Mouse (Mus musculus) bone marrow, adult 2 months (tissue): ENCODE results near the gene Gm4981. TPM values are rescaled to one million over a fixed set of nuclear protein-coding genes. Genes with fewer than 3 reads are reported as not detected.

Source experiments
- H3K27ac ChIP-seq: fragments of 200-500 bp; 2 replicates; pipeline ENCODE4 v1.5.1; 2012; ENCODE audit warnings: low read depth, mild to moderate bottlenecking, control low read depth, inconsistent platforms, low read length; ENCODE audit not compliant: control insufficient read depth, poor library complexity, insufficient read depth
- H3K4me1 ChIP-seq: fragments of 200-500 bp; 2 replicates; pipeline ENCODE4 v1.6.1; 2011; ENCODE audit warnings: low read length; ENCODE audit not compliant: control insufficient read depth, insufficient read depth
- H3K4me3 ChIP-seq: fragments of 200-500 bp; replicated peaks from 2 replicates; pipeline ENCODE3; 2011; ENCODE audit warnings: mild to moderate bottlenecking, low read depth, low read length, control low read depth; ENCODE audit not compliant: control insufficient read depth
- CTCF ChIP-seq: fragments of 200-500 bp; IDR thresholded peaks from 2 replicates; pipeline ENCODE4 v1.5.1; 2011; ENCODE audit warnings: low read length, control low read depth; ENCODE audit not compliant: control insufficient read depth, insufficient read depth
- POLR2A ChIP-seq: fragments of 200-500 bp; IDR thresholded peaks from 2 replicates; pipeline ENCODE4 v1.6.1; 2011; ENCODE audit warnings: low read depth, mild to moderate bottlenecking, control low read depth, low read length, borderline replicate concordance; ENCODE audit not compliant: control insufficient read depth
- WGBS: fragments of 180-500 bp; shearing (Covaris S2); methylation state at CpG from one replicate; pipeline ENCODE4 v1.1.7; 2018; 5-methylcytosine and 5-hydroxymethylcytosine counted together
- polyA plus RNA-seq: library from polyadenylated mRNA; stranded (reverse); fragments of >200 nt; gene quantifications from 2 replicates; pipeline ENCODE4 v1.2.4, GENCODE M21; 2011; ENCODE audit warnings: low replicate concordance; ENCODE audit not compliant: missing spikeins, insufficient read depth, insufficient read length

Gene Gm4981
- polyA plus RNA-seq, 1 experiment, result not detected

GRCm38 (mm10) chr10:58220726-58221125, 15.8 kb downstream of the Gm4981 start:
- Histone ChIP-seq H3K4me1 (no peaks in the 10 kb centered on the region), H3K27ac (no peak overlapping the region), H3K4me3 (no peak overlapping the region)
- WGBS, result 78% methylated on average over 6 of the region's 6 CpGs
- TF ChIP-seq CTCF, result no peak
- no peak for TF ChIP-seq POLR2A

GRCm38 (mm10) chr10:58217366-58217765, 19.1 kb downstream of the Gm4981 start:
- TF ChIP-seq POLR2A, result no peak
- TF ChIP-seq CTCF, result no peak
- Histone ChIP-seq H3K4me1 (no peaks in the 10 kb centered on the region), H3K27ac (no peak overlapping the region), H3K4me3 (no peak overlapping the region)
- 78% methylated on average over 3 of the region's 3 CpGs for WGBS

GRCm38 (mm10) chr10:58215353-58215752, 21.1 kb downstream of the Gm4981 start:
- TF ChIP-seq POLR2A (no peak), CTCF (no peak)
- Histone ChIP-seq H3K4me1 (no peaks in the 10 kb centered on the region), H3K4me3 (no peak overlapping the region), H3K27ac (no peak overlapping the region)
- 76% methylated on average over 1 of the region's 1 CpGs for WGBS

GRCm38 (mm10) chr10:58214934-58215333, 21.6 kb downstream of the Gm4981 start:
- TF ChIP-seq CTCF (no peak), POLR2A (no peak)
- 72% methylated on average over 5 of the region's 5 CpGs for WGBS
- Histone ChIP-seq H3K4me3 (no peak overlapping the region), H3K4me1 (no peaks in the 10 kb centered on the region), H3K27ac (no peak overlapping the region)

GRCm38 (mm10) chr10:58214497-58214896, 22.0 kb downstream of the Gm4981 start:
- TF ChIP-seq CTCF, result no peak
- no peak for TF ChIP-seq POLR2A
- Histone ChIP-seq H3K27ac (no peak overlapping the region), H3K4me1 (no peaks in the 10 kb centered on the region), H3K4me3 (no peak overlapping the region)

GRCm38 (mm10) chr10:58212230-58212629, 24.3 kb downstream of the Gm4981 start:
- Histone ChIP-seq H3K4me1 (no peaks in the 10 kb centered on the region), H3K27ac (no peak overlapping the region), H3K4me3 (no peak overlapping the region)
- WGBS, result 66% methylated on average over 7 of the region's 7 CpGs
- TF ChIP-seq CTCF (no peak), POLR2A (no peak)

- Histone ChIP-seq H3K4me3 (no peak overlapping the region), H3K4me1 (no peaks in the 10 kb centered on the region), H3K27ac (no peak overlapping the region)
- no peak for TF ChIP-seq POLR2A
- TF ChIP-seq CTCF, result no peak
- 81% methylated on average over 2 of the region's 2 CpGs for WGBS
Measured at GRCm38 (mm10) chr10:58211213-58211612, 25.3 kb downstream of the Gm4981 start.

- Histone ChIP-seq H3K4me1 (no peaks in the 10 kb centered on the region), H3K27ac (no peak overlapping the region), H3K4me3 (no peak overlapping the region)
- WGBS, result 56% methylated on average over 1 of the region's 1 CpGs
- TF ChIP-seq POLR2A (no peak), CTCF (no peak)
Measured at GRCm38 (mm10) chr10:58210514-58210913, 26.0 kb downstream of the Gm4981 start.
